Mouse (Mus musculus): ENCODE data around the gene Plcb2. TPM values are rescaled to one million over a fixed set of nuclear protein-coding genes. Genes with fewer than 3 reads are reported as not detected.
A peak's percentile ranks its signal among the peaks of the same experiment; 100 is the strongest.

Plcb2 gene
- polyA plus RNA-seq (2012; rRNA removed) (2.0 and 2.1 TPM in 2 replicates), polyA plus RNA-seq (2014; fragmentation: Nextera tagmentation; extraction: Ambion mirVana) (0.74 and 0.82 TPM in 2 replicates)

DNA sequence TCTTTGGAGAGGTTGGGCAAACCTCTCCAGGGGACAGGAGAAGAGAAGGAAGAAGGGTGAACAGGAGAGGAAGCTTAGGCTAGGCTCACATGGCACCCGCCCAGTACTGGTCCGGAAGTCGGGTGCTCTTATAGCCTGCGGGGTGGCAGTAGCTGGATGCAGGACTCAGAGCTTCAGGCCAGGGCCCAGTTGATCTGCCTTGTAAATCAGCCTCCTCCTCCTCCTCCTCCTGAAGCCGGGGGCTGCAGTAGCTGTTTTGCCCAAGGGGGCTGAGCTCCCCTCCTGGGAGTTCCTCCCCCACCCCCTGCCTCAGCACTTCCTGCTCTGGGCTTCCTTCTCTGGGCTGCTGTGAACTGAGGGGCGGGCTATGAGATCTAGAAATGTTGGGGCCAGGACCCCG, at the start of gene Plcb2:
Gene Plcb2 (minus strand): TSS at position 102 of the 400 bp plus-strand sequence.
- WGBS: 16% methylated on average over 6 of the region's 7 CpGs
- ATAC-seq (ENCODE audit: low FRiP score, low read depth) (no peak), DNase-seq (ENCODE audit: low spot score) (no peak)
- H3K4me3 ChIP-seq (replicated peaks; ENCODE audit: low read length): no peak within 1 kb of the TSS
- H3K4me1 ChIP-seq (ENCODE audit: control insufficient read depth, insufficient read depth, low read length): peaks cover 10% of the 10 kb centered on the region
- no peak within 1 kb of the TSS for H3K27ac ChIP-seq (replicated peaks; ENCODE audit: low read depth, low read length)
- 0 out of 2 replicates have a peak, but pooled peaks cover 4% of the 10 kb centered on the region for H3K27me3 ChIP-seq (ENCODE audit: control insufficient read depth, insufficient read depth, low read length)
- TF ChIP-seq POLR2A (IDR thresholded peaks at IDR 0.05; ENCODE audit: borderline replicate concordance, extremely low read depth, insufficient read depth, insufficient read length): no peak
- H3K9ac ChIP-seq (ENCODE audit: low read depth, low read length, severe bottlenecking): no peak within 1 kb of the TSS; the same call in 1 of the 2 replicates
- H3K9me3 ChIP-seq (ENCODE audit: control insufficient read depth, low read length): no peaks in the 10 kb centered on the region
- H3K36me3 ChIP-seq (ENCODE audit: control insufficient read depth, insufficient read depth, low read length): no peaks in the 10 kb centered on the region
- H3K4me2 ChIP-seq (replicated peaks; ENCODE audit: low read depth, low read length, severe bottlenecking): 0 out of 2 replicates have a peak within 1 kb of the TSS, but pooled peaks have one; percentile 5

DNA sequence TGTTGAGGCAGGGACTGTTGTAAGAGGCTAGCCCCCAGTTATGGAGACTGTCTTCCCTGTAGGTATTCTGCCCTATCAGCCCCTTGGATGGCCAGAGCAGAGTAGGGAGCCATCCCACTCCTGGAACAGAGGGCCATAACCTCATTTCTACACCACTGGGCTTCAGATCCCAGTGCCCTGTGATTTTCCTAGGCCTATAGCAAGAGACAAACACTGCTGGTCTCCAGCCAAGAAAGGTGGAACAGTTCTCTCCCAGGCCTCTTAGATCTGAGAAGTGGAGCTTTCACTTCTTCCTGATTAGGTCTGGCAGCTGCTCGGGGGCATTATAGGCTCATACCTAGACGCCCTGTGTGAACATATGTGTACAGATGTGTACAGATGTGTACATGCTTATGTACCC, 48.1 kb upstream of the Plcb2 start:
- no peak for TF ChIP-seq POLR2A (IDR thresholded peaks at IDR 0.05; ENCODE audit: borderline replicate concordance, extremely low read depth, insufficient read depth, insufficient read length)
- 50% methylated on average over 2 of the region's 2 CpGs for WGBS
- ATAC-seq (ENCODE audit: low FRiP score, low read depth) (no peak), DNase-seq (ENCODE audit: low spot score) (no peak)
- Histone ChIP-seq H3K36me3 (ENCODE audit: control insufficient read depth, insufficient read depth, low read length) (no peaks in the 10 kb centered on the region), H3K9ac (ENCODE audit: low read depth, low read length, severe bottlenecking) (no peak overlapping the region), H3K9me3 (ENCODE audit: control insufficient read depth, low read length) (no peaks in the 10 kb centered on the region), H3K4me1 (ENCODE audit: control insufficient read depth, insufficient read depth, low read length) (peaks cover 4% of the 10 kb centered on the region; the same call in 1 of the 2 replicates), H3K4me3 (replicated peaks; ENCODE audit: low read length) (no peak overlapping the region), H3K27ac (replicated peaks; ENCODE audit: low read depth, low read length) (no peak overlapping the region), H3K27me3 (ENCODE audit: control insufficient read depth, insufficient read depth, low read length) (no peaks in the 10 kb centered on the region), H3K4me2 (replicated peaks; ENCODE audit: low read depth, low read length, severe bottlenecking) (no peak overlapping the region)

DNA sequence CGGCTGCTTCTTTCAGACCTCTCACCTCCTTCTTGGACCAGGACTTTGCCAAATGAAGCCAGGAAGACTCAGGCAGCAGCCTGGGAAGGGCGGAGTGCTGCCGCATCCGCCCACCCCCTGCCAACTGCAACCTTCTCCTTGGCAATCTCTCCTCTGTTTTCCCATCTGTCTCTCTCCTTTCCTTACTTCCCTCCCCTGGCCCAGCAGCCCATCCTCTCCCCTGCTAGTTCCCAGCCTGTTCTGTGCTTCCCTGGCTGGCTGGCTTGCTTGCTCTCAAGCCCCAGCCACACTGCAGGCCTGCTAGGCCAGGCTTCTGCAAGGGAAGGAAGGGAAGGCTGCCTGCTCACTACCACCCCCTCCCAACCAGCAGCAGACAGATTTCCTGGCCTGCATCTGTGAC, 47.6 kb upstream of the Plcb2 start:
- ATAC-seq (ENCODE audit: low FRiP score, low read depth) (no peak), DNase-seq (ENCODE audit: low spot score) (no peak)
- Histone ChIP-seq H3K4me1 (ENCODE audit: control insufficient read depth, insufficient read depth, low read length) (peaks cover 4% of the 10 kb centered on the region; the same call in 1 of the 2 replicates), H3K27me3 (ENCODE audit: control insufficient read depth, insufficient read depth, low read length) (no peaks in the 10 kb centered on the region), H3K27ac (replicated peaks; ENCODE audit: low read depth, low read length) (no peak overlapping the region), H3K9me3 (ENCODE audit: control insufficient read depth, low read length) (no peaks in the 10 kb centered on the region), H3K4me2 (replicated peaks; ENCODE audit: low read depth, low read length, severe bottlenecking) (no peak overlapping the region), H3K36me3 (ENCODE audit: control insufficient read depth, insufficient read depth, low read length) (no peaks in the 10 kb centered on the region), H3K9ac (ENCODE audit: low read depth, low read length, severe bottlenecking) (no peak overlapping the region), H3K4me3 (replicated peaks; ENCODE audit: low read length) (no peak overlapping the region)
- TF ChIP-seq POLR2A (IDR thresholded peaks at IDR 0.05; ENCODE audit: borderline replicate concordance, extremely low read depth, insufficient read depth, insufficient read length): no peak
- 54% methylated on average over 4 of the region's 4 CpGs for WGBS

DNA sequence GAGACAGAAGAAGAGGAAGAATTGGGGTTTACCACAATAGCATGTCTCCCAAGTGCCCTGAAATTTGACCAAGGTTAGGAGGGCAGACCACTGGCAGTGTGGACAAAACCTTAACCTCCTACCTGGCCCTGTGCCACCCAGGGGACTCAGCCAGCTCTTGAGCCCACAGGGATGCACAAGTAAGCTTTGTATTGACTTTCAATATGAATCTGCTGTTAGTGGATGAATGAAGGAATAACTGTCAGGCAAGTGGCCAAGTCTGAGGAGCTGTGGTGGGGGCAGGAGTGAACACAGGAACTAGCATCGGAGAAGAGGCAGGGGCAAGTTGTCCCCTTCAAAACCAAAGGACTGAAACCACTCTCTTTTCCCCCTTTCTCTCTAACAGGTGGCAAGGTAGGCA, 47.2 kb upstream of the Plcb2 start:
- H3K9me3 ChIP-seq (ENCODE audit: control insufficient read depth, low read length): no peaks in the 10 kb centered on the region
- H3K4me1 ChIP-seq (ENCODE audit: control insufficient read depth, insufficient read depth, low read length): peaks cover 4% of the 10 kb centered on the region; the same call in 1 of the 2 replicates
- H3K27me3 ChIP-seq (ENCODE audit: control insufficient read depth, insufficient read depth, low read length): no peaks in the 10 kb centered on the region
- no peak overlapping the region for H3K4me2 ChIP-seq (replicated peaks; ENCODE audit: low read depth, low read length, severe bottlenecking)
- ATAC-seq (ENCODE audit: low FRiP score, low read depth): no peak
- H3K27ac ChIP-seq (replicated peaks; ENCODE audit: low read depth, low read length): no peak overlapping the region
- no peak overlapping the region for H3K4me3 ChIP-seq (replicated peaks; ENCODE audit: low read length)
- TF ChIP-seq POLR2A (IDR thresholded peaks at IDR 0.05; ENCODE audit: borderline replicate concordance, extremely low read depth, insufficient read depth, insufficient read length): no peak
- no peak overlapping the region for H3K9ac ChIP-seq (ENCODE audit: low read depth, low read length, severe bottlenecking)
- no peaks in the 10 kb centered on the region for H3K36me3 ChIP-seq (ENCODE audit: control insufficient read depth, insufficient read depth, low read length)
- no peak for DNase-seq (ENCODE audit: low spot score)
- WGBS: 44% methylated on average over 1 of the region's 1 CpGs

DNA sequence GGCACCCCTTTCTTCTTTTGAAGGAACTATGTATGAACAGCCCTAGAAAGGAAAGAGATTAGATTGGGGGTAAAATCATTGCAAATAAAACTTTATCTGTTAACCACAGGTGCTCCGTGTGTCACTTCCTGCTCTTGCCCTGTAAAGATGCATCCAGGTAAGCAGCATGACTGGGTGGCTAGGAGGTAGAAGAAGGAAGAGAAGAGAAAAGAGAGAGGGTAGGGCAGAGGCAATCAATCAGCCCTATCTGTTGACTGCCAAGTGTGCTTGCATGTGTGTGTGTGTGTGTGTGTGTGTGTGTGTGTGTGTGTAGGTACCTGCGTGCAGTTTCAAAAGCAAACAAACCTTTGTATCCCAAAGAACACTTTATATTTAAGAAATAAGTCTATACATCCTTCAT, 46.3 kb upstream of the Plcb2 start:
- 79% methylated on average over 2 of the region's 2 CpGs for WGBS
- Histone ChIP-seq H3K27me3 (ENCODE audit: control insufficient read depth, insufficient read depth, low read length) (no peaks in the 10 kb centered on the region), H3K27ac (replicated peaks; ENCODE audit: low read depth, low read length) (no peak overlapping the region), H3K4me3 (replicated peaks; ENCODE audit: low read length) (no peak overlapping the region), H3K4me2 (replicated peaks; ENCODE audit: low read depth, low read length, severe bottlenecking) (no peak overlapping the region), H3K36me3 (ENCODE audit: control insufficient read depth, insufficient read depth, low read length) (no peaks in the 10 kb centered on the region), H3K9ac (ENCODE audit: low read depth, low read length, severe bottlenecking) (no peak overlapping the region), H3K4me1 (ENCODE audit: control insufficient read depth, insufficient read depth, low read length) (peaks cover 4% of the 10 kb centered on the region; the same call in 1 of the 2 replicates), H3K9me3 (ENCODE audit: control insufficient read depth, low read length) (no peaks in the 10 kb centered on the region)
- TF ChIP-seq POLR2A (IDR thresholded peaks at IDR 0.05; ENCODE audit: borderline replicate concordance, extremely low read depth, insufficient read depth, insufficient read length): no peak
- ATAC-seq (ENCODE audit: low FRiP score, low read depth) (no peak), DNase-seq (ENCODE audit: low spot score) (no peak)
